Mouse (Mus musculus) brown adipose tissue, adult 24 weeks (tissue): ENCODE data around the gene Apoa1. TPM values are rescaled to one million over a fixed set of nuclear protein-coding genes. Genes with fewer than 3 reads are reported as not detected.

Experiments used
- H3K27ac ChIP-seq: fragments of 200-500 bp; replicated peaks from 2 replicates; pipeline ENCODE4 v1.5.1; 2012; ENCODE audit warnings: low read depth, mild to moderate bottlenecking, low read length
- H3K4me1 ChIP-seq: fragments of 200-500 bp; 2 replicates; pipeline ENCODE4 v1.6.1; 2012; ENCODE audit warnings: low read length, mixed read lengths; ENCODE audit not compliant: control insufficient read depth, insufficient read depth, insufficient read length
- H3K4me3 ChIP-seq: fragments of 200-500 bp; 2 replicates; pipeline ENCODE4 v1.5.1; 2012; ENCODE audit warnings: low read depth, mild to moderate bottlenecking, low read length, moderate library complexity; ENCODE audit not compliant: insufficient read depth
- polyA plus RNA-seq: library from polyadenylated mRNA; stranded (reverse); fragments of >200 nt; gene quantifications from 2 replicates; pipeline ENCODE4 v1.2.4, GENCODE M21; 2012; ENCODE audit not compliant: missing spikeins, insufficient read depth, insufficient read length

The Apoa1 gene
- polyA plus RNA-seq, 1 experiment: 6.7 TPM

DNA sequence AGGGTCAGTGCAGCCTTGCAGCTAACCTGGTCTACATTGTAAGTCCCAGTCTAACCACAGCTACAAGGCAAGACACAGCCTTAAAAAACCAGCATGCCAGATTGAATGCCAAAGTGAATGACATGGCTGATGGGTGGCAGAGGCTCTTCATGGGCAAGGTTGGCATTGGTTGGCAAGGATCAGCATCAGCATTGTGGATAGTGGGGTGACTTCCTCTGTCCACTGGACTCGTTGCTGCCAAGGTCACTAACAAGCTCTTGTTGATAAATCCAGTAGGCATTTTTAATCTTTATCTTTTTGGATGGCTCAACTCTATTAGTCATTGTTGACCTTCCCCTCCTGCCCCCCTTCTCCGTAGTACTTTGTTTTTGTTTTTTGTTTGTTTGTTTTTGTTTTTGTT is 28.8 kb upstream of the Apoa1 start:
- 0 out of 2 replicates have a peak, but pooled peaks cover 3% of the 10 kb centered on the region for H3K4me1 ChIP-seq
- H3K27ac ChIP-seq: no peak overlapping the region
- H3K4me3 ChIP-seq: no peak overlapping the region

DNA sequence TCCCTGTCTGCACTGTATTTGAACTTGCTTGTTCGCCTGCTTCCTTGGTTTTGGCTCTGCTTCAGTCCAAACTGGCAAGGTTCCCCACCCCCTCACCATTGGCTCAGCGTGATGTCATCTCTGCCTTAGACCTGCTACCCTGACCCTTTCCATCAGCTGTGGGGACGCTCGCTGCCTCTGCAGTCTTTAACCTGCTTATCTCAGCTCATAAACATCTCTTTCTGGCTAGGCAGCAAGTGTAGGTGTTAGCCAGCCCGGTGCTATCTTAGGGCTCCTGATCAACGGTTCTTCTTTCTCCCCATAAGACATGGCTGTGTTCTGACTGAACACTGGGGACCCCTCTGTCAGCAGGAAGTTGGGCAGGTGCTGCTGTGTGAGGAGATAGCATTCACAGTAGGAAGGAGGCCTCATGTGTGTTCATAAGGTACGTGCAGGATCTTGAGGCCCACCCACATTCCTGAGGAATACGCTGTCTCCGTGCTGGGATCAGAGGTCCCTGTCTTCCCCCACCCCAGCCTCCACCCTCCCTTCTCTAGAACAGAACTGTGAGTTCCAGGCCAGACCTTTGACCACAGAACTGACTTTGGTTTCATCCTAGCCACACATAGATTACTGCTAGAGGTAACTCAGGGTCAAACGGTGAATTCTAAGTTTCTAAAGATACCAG is 21.4 kb upstream of the Apoa1 start:
- Histone ChIP-seq H3K4me1 (0 out of 2 replicates have a peak, but pooled peaks cover 4% of the 10 kb centered on the region), H3K27ac (no peak overlapping the region)

DNA sequence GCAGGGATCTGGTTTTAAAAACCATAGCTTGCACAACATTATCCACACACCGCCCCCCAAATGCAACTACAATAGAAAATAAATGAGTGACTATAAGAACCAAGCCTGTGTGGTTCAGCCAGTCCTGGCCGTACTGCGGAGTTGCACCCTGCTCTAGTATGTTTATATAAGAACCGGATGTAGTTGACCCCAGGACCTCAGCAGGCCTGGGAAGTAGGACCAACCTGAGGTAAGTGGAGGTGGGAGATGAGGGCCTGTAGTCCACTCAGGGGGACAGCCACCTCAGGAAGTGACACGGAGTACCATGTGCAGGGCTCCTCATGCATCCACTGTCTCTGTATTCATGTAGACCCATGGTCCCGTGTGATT is 20.9 kb upstream of the Apoa1 start:
- Histone ChIP-seq H3K4me3 (no peak overlapping the region), H3K27ac (no peak overlapping the region), H3K4me1 (0 out of 2 replicates have a peak, but pooled peaks cover 4% of the 10 kb centered on the region)

More for the DNA sequence above, 21.4 kb upstream of the Apoa1 start:
- no peak overlapping the region for H3K4me3 ChIP-seq

DNA sequence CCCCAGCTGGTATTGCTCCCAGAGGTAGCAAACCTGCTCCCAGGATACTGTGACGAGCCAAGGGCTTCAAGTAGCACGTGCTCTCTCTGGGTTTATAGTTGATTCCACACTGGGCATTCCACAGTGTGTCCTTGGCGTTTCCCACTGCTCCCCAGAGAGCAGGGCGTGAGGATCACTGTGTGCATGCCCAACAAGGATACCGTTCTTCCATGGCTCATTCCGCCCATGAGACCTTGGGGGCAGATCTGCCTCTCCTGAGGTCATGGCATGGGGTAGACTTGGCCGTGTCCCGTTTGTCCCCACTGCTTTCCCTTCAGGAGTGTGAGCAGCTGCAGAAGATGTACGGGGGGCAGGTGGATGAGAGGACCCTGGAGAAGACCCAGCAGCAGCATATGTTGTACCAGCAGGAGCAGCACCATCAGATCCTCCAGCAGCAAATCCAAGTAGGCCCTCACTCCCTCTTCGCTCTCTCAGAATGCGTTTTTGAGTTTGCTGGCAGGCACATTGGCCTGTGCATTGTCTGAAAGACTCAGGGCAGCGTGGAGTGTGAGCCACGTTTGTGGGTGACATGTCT is 19.9 kb upstream of the Apoa1 start:
- no peak overlapping the region for H3K27ac ChIP-seq
- no peak overlapping the region for H3K4me3 ChIP-seq
- H3K4me1 ChIP-seq: 0 out of 2 replicates have a peak, but pooled peaks cover 4% of the 10 kb centered on the region

DNA sequence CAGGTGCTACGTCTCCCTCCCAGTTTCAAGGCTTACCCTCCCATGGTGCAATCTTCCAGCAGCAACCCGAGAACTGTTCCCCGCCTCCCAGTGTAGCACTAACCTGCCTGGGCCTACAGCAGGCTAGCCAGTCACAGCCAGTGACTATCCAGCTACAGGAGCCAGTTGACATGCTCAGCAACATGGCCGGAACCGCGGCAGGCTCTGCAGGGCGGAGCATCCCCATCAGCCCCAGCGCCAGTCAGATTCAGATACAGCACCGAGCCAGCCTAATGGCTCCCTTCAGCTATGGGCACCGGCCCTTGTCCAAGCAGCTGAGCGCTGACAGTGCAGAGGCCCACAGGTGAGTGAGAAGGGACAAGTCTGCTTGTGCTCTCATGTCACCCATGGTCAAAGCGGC is 17.9 kb upstream of the Apoa1 start:
- Histone ChIP-seq H3K27ac (no peak overlapping the region), H3K4me1 (peaks cover 9% of the 10 kb centered on the region), H3K4me3 (no peak overlapping the region)

DNA sequence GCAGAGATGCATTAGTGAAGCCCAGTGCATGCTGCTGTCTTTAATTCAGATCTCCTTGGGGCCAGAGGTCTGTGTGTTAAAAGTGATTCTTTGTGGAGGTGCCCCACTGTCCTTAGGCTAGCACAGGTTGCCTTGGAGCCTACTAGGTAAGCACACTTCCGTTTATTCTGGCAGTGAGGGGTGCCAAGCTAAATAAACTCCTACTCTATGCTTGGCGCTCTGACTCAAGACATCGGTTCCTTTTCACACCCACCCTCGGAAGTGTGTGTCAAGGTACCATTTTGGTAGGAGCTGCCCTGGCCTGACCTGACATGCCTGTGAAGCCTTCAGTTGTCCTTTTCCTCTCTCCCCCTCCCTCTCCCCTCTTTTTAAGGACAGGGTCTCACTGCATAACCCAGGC is 14.1 kb upstream of the Apoa1 start:
- no peak overlapping the region for H3K27ac ChIP-seq
- no peak overlapping the region for H3K4me3 ChIP-seq
- peaks cover 11% of the 10 kb centered on the region for H3K4me1 ChIP-seq

DNA sequence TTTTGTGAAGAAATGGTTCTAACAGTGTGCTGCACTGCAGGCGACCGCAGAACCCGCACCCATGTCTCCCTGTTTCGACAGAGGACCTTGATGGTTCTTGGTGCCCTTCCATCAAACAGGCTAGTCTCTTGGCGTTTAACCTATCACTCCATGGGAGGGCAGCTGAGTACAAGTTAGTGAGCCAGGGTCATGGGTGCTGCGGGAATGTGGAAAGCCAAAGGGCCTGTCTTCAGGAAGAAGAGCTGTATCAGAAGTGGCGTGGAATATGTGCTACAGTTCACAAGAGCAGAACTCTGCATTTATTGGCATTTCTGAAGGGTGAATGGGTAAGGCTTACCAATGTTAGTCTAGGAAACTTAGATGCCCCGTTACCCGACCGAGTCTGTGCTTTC is 13.4 kb upstream of the Apoa1 start:
- Histone ChIP-seq H3K4me3 (no peak overlapping the region), H3K4me1 (peaks cover 11% of the 10 kb centered on the region), H3K27ac (no peak overlapping the region)

DNA sequence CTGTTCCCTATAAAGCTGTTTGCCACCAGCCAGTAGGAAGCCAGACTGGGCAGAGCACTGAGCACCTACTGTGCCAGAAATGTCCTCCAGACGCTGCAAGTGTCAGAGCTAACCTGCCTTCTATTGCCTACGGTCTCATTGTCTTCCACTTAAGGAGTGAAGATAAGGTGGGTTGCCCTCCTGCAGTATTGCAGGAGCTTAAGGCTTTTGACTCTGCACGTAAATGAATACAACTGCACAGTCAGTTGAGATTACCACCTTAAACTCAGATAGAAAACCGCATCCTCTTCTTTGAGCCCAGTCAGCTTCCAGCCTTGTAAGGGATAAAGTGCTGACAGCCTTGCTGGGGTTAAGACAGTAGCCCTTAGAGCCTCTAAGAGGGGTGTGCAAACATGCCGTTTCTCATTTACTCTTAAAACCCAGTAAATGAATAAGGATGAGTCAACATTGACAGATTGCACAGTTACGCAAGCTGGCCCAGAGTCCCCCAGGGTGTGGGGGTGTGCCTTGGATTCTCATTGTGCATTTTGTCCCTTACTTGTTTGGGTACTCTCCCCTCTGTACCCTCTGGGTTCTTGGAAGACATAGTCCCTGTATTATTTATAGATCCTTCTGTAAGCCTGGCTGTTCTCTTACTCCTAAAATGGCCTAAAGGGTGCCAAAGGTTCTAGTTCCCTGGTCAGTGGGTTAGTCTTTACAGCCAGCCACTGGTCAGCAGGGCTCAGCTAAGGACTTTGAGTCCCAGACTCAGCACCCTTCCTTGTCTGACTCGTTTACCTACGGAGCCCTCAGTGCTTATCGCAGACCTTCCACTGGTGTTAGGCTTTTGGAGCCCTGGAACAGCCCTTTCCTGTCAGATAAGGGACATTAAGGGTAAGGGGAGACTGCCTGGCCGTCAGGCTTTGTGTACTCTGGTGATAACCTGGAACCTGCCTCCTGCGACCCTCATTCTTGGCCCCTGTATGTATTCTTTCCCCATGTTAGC is 12.8 kb upstream of the Apoa1 start:
- Histone ChIP-seq H3K4me3 (no peak overlapping the region), H3K27ac (no peak overlapping the region; the same call in 1 of the 2 replicates)

DNA sequence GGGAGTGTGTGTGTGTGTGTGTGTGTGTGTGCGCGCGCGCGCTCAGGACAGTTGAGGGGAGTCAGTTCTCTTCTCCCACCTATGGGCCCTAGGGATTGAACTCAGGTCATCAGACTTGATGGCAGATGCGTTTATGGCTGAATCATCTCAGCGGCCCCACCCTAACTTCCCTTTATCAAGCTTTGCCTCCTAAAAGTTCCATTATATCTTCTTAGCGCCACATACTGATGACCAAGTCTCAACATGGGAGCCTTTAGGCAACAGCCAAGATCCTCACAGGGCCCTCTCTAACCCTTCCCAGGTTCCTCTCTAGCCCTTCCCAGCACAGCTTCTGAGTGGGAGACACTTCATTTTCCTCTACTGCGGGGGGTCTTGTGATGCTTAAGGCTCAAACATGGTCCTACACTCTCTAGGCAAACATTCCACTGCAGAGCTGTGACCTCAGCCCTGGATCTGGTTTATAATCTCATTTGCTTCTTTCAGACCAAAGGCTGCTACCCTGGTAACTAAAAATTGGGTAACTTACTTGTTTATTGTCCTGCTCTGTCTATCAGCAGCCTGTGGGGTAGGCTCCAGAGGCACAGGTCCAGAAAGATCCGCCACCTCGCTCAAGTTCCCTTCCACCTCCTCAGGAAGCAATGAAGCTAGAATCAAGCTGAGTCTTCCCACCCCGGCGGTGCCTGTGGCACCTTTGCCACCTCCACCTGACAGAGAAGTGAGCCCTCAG is 11.5 kb upstream of the Apoa1 start:
- Histone ChIP-seq H3K4me3 (no peak overlapping the region), H3K27ac (no peak overlapping the region), H3K4me1 (peaks cover 11% of the 10 kb centered on the region)

More for the DNA sequence above, 12.8 kb upstream of the Apoa1 start:
- H3K4me1 ChIP-seq: peaks cover 11% of the 10 kb centered on the region

DNA sequence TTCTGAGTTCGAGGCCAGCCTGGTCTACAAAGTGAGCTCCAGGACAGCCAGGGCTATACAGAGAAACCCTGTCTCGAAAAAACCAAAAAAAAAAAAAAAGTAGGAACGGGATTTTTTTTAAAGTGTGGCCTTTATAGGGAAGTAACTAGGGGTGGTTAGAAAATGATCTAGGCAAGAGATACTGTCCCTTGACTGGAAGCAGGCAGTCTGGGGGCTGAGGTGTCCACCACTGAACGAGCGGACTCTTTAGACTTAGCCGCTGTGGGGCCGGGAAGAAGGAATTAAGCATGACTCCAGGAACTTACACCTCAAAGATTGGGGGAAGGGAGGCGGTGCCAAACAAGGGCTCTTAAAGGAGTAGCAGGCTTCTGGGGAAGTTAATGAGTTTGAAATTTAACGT is 10.2 kb upstream of the Apoa1 start:
- H3K4me1 ChIP-seq: peaks cover 11% of the 10 kb centered on the region
- no peak overlapping the region for H3K27ac ChIP-seq
- no peak overlapping the region for H3K4me3 ChIP-seq

DNA sequence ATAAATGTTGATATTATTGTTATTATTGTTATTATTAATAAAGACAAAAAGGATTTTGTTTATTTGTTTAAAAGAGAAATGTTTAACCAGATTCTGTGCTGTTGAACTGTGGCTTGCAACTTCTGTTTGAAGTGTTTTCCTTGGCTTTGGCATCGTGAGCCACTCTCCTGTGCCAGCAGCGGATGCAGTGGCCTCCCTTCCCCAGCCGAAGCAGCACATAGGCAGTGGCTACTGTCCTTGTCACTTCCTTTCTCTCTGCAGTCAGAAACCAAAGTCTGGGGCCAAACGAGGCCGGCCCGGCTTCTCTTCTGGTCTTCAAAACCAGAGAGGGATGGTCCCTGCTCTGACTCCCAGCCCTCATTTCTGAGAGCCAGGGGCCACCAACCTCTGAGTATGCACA is 5.3 kb upstream of the Apoa1 start:
- no peak overlapping the region for H3K27ac ChIP-seq
- H3K4me3 ChIP-seq: no peak overlapping the region
- H3K4me1 ChIP-seq: no peaks in the 10 kb centered on the region

DNA sequence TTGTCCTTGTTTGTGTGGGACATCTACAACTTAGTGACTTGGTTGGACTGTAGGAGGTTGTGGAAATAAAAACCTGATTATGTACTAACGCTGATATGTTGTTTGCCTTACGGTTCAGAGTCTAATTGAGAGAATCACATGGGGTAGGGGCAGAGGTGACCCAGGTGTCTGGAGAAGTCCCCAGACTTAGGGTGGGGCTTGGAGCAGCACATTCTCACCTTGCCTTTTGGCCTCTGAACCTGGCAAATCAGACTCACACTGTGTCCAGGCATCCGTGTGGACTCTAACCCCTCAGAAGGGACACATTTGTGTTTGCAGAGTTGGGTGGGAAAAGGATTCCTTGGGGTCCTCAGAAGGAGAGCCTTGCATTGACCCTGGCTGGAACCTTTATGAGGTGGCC is 4.3 kb upstream of the Apoa1 start:
- Histone ChIP-seq H3K27ac (no peak overlapping the region), H3K4me1 (no peaks in the 10 kb centered on the region), H3K4me3 (no peak overlapping the region)

DNA sequence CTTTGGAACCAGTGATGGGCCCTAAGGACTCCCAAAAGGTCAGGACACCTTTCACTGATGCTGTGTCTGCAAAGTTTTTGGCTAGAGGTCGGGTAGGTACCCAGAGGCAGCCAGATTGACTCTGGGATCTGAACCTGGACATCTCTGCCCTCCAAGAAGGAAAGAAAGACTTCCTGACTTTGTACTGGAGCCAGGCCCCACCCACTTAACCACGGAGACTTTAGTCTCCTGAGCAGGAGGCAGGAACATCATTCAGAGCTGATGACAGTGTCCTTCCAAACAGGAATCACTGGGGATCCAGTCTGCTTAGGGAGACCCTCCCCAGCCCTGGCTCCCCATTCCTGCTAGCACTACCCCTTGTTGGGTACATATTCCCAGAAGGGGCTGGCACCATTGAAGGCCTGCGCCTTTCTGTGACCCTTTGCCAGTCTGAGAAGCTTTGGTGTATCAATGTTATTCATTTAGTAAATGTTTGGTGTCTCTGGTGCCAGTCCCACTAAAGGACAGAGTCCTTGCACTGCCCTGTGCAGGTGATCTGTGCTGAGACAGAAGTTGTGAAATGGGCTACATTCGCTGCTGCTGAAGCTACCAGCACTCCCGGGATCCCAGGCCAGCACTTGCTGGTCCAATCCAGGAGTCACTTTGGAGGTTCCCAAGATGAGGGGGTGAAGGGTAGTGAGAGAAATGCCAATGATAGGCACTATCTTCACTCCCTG is 3.3 kb upstream of the Apoa1 start:
- no peak overlapping the region for H3K4me3 ChIP-seq
- no peak overlapping the region for H3K27ac ChIP-seq
- H3K4me1 ChIP-seq: no peaks in the 10 kb centered on the region

DNA sequence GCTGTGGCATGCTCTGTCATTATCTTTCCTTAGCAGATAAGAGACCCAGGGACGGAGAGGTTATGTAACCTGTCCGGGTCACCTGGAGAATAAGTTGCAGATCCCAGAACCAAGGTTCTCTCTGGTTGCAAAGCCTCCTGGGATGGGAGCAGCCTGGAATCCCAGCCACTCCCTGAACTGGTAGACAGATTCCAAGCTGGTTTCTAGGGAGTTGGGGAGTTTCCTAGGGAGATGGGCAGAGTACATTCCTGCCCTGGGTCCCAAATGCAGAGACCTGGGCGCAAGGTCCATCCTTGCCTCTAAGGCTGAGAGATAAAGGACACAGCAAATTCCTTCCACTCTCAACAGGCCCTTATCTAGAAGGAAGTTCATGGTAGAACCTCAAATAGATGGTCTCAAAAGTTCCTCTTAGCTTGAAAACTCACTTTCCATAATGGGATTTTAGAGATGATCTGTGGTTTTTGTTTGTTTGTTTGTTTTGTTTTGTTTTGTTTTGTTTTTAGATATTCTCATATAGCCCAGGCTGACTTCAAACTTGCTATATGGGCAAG is 1.2 kb upstream of the Apoa1 start:
- H3K4me1 ChIP-seq: no peaks in the 10 kb centered on the region
- H3K4me3 ChIP-seq: no peak overlapping the region
- H3K27ac ChIP-seq: no peak overlapping the region
